Mouse (Mus musculus) ES-Bruce4 (cell line): Measurements from ENCODE around the gene Gpank1. TPM values are rescaled to one million over a fixed set of nuclear protein-coding genes. Genes with fewer than 3 reads are reported as not detected.
A peak's percentile ranks its signal among the peaks of the same experiment; 100 is the strongest.

Experiments
- H3K27ac ChIP-seq: 2 replicates; pipeline ENCODE4 v1.5.1; 2012; ENCODE audit warnings: low read length, inconsistent platforms; ENCODE audit not compliant: insufficient read depth
- H3K27me3 ChIP-seq: 2 replicates; pipeline ENCODE4 v1.6.1; 2012; ENCODE audit warnings: mild to moderate bottlenecking, low read length, inconsistent platforms; ENCODE audit not compliant: control insufficient read depth, poor library complexity, insufficient read depth, severe bottlenecking
- H3K36me3 ChIP-seq: 2 replicates; pipeline ENCODE4 v1.6.1; 2012; ENCODE audit warnings: inconsistent platforms, mild to moderate bottlenecking, low read length, moderate library complexity; ENCODE audit not compliant: control insufficient read depth, poor library complexity, insufficient read depth, severe bottlenecking
- H3K4me1 ChIP-seq: one replicate; pipeline ENCODE4 v1.8.1; 2011; ENCODE audit warnings: low read length; ENCODE audit not compliant: control insufficient read depth, insufficient read depth
- H3K4me3 ChIP-seq: 2 replicates; pipeline ENCODE4 v1.5.1; 2011; ENCODE audit warnings: low read depth, mild to moderate bottlenecking, low read length
- H3K9ac ChIP-seq: 2 replicates; pipeline ENCODE4 v1.6.1; 2012; ENCODE audit warnings: low read depth, mild to moderate bottlenecking, inconsistent platforms; ENCODE audit not compliant: poor library complexity, severe bottlenecking
- H3K9me3 ChIP-seq: replicated peaks from 2 replicates; pipeline ENCODE4 v1.6.1; 2012; ENCODE audit warnings: mild to moderate bottlenecking, low read length, inconsistent platforms; ENCODE audit not compliant: control insufficient read depth, poor library complexity, insufficient read depth, severe bottlenecking
- CTCF ChIP-seq: IDR thresholded peaks from one replicate; pipeline ENCODE4 v1.8.1; 2011; ENCODE audit warnings: low read depth, low read length
- EP300 ChIP-seq: IDR thresholded peaks from 2 replicates; pipeline ENCODE4 v1.6.1; 2011; ENCODE audit warnings: low read depth, low read length; ENCODE audit not compliant: insufficient read depth
- POLR2A ChIP-seq: IDR thresholded peaks from one replicate; pipeline ENCODE4 v1.8.1; 2011; ENCODE audit warnings: low read length; ENCODE audit not compliant: insufficient read depth
- polyA plus RNA-seq: library from polyadenylated mRNA; stranded (reverse); fragments of >200 nt; gene quantifications from 2 replicates; pipeline ENCODE4 v1.2.4, GENCODE M21; 2011; ENCODE audit warnings: low read depth; ENCODE audit not compliant: missing spikeins, insufficient read depth, insufficient read length

Gene Gpank1
- polyA plus RNA-seq, 1 experiment: 19.1 TPM

DNA sequence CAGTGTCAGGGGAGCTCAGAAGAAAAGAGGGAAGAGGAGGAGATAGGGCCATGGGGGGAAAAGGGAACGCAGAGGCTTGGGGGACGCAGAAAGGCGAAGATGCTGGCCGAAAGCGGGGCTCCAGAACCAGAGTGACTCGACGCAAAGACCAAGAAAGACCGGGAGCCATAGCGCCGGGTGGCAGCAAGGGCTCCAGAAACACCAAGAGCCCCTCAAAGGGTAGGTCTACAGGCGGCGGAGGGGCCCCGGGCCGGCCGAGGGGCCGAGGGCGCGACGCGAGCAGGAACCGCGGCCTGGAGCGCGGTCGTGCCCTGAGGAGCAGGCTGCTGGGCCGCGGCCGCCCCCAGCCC is 42.9 kb downstream of the Gpank1 start:
- H3K9me3 ChIP-seq: no peaks in the 10 kb centered on the region
- TF ChIP-seq CTCF: no peak
- peak overlapping the region; percentile 98 for H3K9ac ChIP-seq
- peak overlapping the region; percentile 24 for H3K27ac ChIP-seq
- peaks cover 35% of the 10 kb centered on the region for H3K36me3 ChIP-seq
- H3K27me3 ChIP-seq: no peaks in the 10 kb centered on the region
- peak overlapping the region; percentile 100 for H3K4me3 ChIP-seq
- no peaks in the 10 kb centered on the region for H3K4me1 ChIP-seq

DNA sequence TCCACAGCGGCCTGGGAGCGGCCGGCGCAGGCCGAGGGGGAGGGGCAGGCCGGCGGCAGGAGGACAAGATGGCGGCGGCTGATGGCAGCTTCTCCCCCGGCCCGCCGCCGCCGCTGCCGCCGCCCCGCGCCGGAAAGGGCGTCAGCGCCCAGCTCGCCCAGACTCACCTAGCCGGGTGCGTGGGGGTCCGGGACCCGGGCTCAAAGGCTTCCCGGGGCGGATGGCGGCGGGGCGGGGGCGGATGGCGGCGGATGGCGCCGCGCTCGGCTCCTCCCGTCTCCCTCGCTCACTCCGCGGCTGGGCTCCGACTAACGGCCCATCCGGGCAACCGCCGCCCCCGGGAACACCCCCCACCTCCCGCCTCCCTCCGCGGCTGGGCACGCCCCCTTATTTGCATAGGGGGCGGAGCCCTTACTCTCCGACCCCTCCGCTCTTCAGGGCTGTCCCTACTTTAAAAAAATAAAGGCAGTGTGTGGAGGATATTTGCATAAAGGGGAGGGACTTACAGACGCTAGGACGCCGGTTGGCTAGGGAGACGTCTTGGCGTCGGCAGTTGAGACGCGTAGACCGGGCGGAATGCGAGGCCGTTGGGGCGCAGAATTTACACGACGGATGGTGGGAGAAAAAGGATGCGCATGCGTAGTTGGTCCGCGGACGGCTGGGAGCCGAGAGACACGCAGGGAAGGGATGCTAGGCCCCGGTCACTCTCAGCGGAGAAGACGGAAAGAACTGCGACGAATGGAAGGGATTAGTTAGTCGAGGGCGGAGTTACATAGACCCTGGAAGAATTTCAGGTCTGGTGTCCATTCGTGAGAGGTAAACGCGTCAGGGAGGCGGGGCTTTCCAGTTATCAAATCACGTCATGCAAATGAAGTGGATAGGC is 43.6 kb downstream of the Gpank1 start, which contains the start of gene Prrc2a:
Gene Prrc2a, minus strand, starts transcription at position 330 of the 883 bp plus-strand sequence.
- H3K4me1 ChIP-seq: no peaks in the 10 kb centered on the region

DNA sequence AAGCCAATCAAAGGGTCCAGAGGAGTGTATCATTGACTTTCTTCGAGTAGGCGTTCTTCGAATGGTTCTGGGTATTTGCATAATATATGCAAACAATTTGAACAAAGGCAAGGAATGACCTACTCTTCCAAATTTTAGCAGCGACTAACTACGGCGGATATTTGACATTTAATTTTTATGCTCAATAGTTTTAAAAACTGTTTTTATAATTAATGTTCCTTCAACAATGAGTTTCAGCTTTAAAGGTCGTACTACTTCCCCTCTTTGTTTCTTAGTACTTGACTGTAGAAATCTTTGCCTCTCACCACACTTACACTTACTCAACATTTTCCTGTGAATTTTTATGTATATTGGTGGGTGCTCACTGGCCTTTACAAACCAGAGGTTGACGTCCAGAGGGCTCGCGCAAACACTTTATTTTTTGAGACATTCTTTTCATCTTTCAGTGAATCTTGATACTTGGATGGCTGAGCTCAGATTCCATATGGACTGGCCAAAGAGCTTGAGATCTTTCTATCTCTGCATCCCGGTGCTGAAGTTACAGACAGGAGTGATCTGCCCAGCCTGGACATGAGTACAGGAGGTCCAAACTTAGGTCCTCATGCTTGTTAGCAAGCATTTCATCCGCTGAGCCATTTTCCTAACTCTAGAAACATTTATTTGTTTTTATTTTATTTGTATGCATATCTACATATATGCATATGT is 44.3 kb downstream of the Gpank1 start:
- Histone ChIP-seq H3K9ac (peak overlapping the region; percentile 60), H3K36me3 (peaks cover 21% of the 10 kb centered on the region), H3K27me3 (no peaks in the 10 kb centered on the region), H3K9me3 (no peaks in the 10 kb centered on the region), H3K4me3 (peak overlapping the region; percentile 85), H3K27ac (peak overlapping the region; percentile 94), H3K4me1 (no peaks in the 10 kb centered on the region)
- TF ChIP-seq EP300 (no peak), CTCF (no peak), POLR2A (no peak)

More for the DNA sequence above, 43.6 kb downstream of the Gpank1 start, which contains the start of gene Prrc2a:
- Histone ChIP-seq H3K36me3 (peaks cover 29% of the 10 kb centered on the region), H3K27me3 (no peaks in the 10 kb centered on the region), H3K4me3 (peak within 1 kb of the TSS; percentile 100), H3K9me3 (no peaks in the 10 kb centered on the region), H3K9ac (peak within 1 kb of the TSS; percentile 98), H3K27ac (peak within 1 kb of the TSS; percentile 94)
- TF ChIP-seq EP300: 0 out of 2 replicates have a peak, but pooled peaks have one; percentile 62
- no peak for TF ChIP-seq CTCF
- TF ChIP-seq POLR2A: peak; percentile 79

DNA sequence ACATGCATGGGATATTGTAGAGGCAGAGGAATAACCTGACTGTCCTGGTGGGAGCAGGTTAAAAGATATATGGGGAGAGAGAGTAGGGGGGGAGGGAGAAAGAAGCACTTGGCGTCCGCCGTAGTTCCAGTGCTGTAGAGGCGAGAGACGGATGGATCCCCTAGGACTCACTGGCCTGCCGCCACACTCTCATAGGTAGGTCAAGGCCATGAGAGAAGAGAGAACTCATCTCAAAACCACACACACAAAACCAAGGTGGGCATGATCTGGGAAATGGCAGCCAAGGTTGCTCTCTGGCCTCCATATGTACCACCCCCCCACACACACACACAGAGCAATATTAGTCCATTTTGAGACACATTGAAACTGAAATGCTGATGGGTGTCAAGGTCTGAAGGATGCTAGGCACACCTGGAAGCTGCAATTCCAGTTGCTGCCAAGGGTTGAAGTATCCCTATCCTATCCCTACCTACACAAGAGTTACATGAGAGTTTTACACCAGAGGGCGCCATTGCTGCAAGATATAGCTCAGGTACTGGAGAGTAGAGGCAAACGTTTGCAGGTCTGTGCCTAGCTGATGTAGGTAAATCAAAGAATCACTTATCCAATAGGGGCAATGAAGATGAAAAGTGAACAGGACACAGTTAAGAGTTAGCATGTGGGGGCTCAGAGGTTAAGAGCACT is 45.2 kb downstream of the Gpank1 start:
- H3K4me3 ChIP-seq: no peak overlapping the region

DNA sequence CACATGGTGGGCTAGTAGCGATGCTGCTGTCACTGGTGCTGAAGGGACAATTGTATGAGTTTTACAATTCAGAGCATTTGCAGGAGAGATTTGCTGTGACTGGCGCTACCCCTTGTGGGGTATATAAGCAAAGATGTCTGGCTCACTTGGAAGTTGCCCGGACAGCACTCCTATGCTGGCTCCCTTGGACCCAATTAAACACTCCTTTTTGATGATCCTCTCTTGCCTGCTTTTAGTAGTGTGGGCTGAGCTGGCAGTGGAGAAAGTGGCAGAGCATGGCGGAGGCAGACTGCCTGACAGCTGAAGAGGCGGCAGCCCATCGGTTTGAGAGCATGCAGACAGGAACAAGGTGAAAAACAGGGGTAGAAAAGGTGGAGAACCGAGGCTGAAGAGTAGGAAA is 46.5 kb downstream of the Gpank1 start:
- H3K9ac ChIP-seq: no peak overlapping the region
- H3K4me3 ChIP-seq: no peak overlapping the region
- H3K27ac ChIP-seq: no peak overlapping the region
- no peaks in the 10 kb centered on the region for H3K4me1 ChIP-seq
- TF ChIP-seq CTCF (no peak), POLR2A (no peak), EP300 (no peak)
- no peaks in the 10 kb centered on the region for H3K9me3 ChIP-seq
- no peaks in the 10 kb centered on the region for H3K36me3 ChIP-seq
- no peaks in the 10 kb centered on the region for H3K27me3 ChIP-seq

More for the DNA sequence above, 45.2 kb downstream of the Gpank1 start:
- no peak overlapping the region for H3K9ac ChIP-seq
- H3K27ac ChIP-seq: no peak overlapping the region
- no peak for TF ChIP-seq EP300
- peak; percentile 43 for TF ChIP-seq CTCF
- no peaks in the 10 kb centered on the region for H3K9me3 ChIP-seq
- H3K27me3 ChIP-seq: no peaks in the 10 kb centered on the region
- no peaks in the 10 kb centered on the region for H3K4me1 ChIP-seq
- H3K36me3 ChIP-seq: peaks cover 12% of the 10 kb centered on the region
